Mouse (Mus musculus) small intestine, adult 2 months (tissue): ENCODE data around the gene Itga9. TPM values are rescaled to one million over a fixed set of nuclear protein-coding genes. Genes with fewer than 3 reads are reported as not detected.

Experiments
- H3K27ac ChIP-seq: fragments of 200-500 bp; 2 replicates; pipeline ENCODE4 v1.5.1; 2012; ENCODE audit warnings: low read depth, low read length, control low read depth, inconsistent platforms; ENCODE audit not compliant: insufficient read depth
- H3K27me3 ChIP-seq: fragments of 200-500 bp; 2 replicates; pipeline ENCODE4 v1.6.1; 2012; ENCODE audit warnings: mild to moderate bottlenecking, moderate library complexity, low read length, inconsistent platforms; ENCODE audit not compliant: control insufficient read depth, insufficient read depth
- H3K36me3 ChIP-seq: fragments of 200-500 bp; 2 replicates; pipeline ENCODE4 v1.6.1; 2012; ENCODE audit warnings: mild to moderate bottlenecking, low read length, control low read depth, inconsistent platforms; ENCODE audit not compliant: control insufficient read depth, insufficient read depth
- H3K4me1 ChIP-seq: fragments of 200-500 bp; 2 replicates; pipeline ENCODE4 v1.6.1; 2012; ENCODE audit warnings: low read length, inconsistent platforms, mixed read lengths; ENCODE audit not compliant: control insufficient read depth, insufficient read depth, insufficient read length
- H3K4me3 ChIP-seq: fragments of 200-500 bp; 2 replicates; pipeline ENCODE4 v1.5.1; 2012; ENCODE audit warnings: low read depth, mild to moderate bottlenecking, control low read depth, inconsistent platforms, low read length, moderate library complexity
- CTCF ChIP-seq: fragments of 200-500 bp; IDR thresholded peaks from 2 replicates; pipeline ENCODE4 v1.5.1; 2012; ENCODE audit warnings: low read depth, mild to moderate bottlenecking, control low read depth, inconsistent platforms, low read length, moderate library complexity, mixed read lengths; ENCODE audit not compliant: insufficient replicate concordance, insufficient read length; ENCODE audit errors: extremely low read depth
- POLR2A ChIP-seq: fragments of 200-500 bp; IDR thresholded peaks from 2 replicates; pipeline ENCODE4 v1.6.1; 2012; ENCODE audit warnings: low read depth, mild to moderate bottlenecking, control low read depth, inconsistent platforms, low read length, moderate library complexity
- WGBS: fragments of 180-500 bp; shearing (Covaris S2); methylation state at CpG from one replicate; pipeline ENCODE4 v1.1.7; 2018; 5-methylcytosine and 5-hydroxymethylcytosine counted together
- polyA plus RNA-seq: library from polyadenylated mRNA; depleted of rRNA; stranded (reverse); fragments of >200 nt; gene quantifications from 2 replicates; pipeline ENCODE4 v1.2.3, GENCODE M21; 2012

Itga9 gene
- polyA plus RNA-seq, 1 experiment: 8.0 TPM

GRCm38 (mm10) chr9:118620807-118621206 is 14.3 kb downstream of the Itga9 start:
- Histone ChIP-seq H3K4me3 (no peak overlapping the region), H3K4me1 (no peaks in the 10 kb centered on the region; the same call in 1 of the 2 replicates), H3K36me3 (no peaks in the 10 kb centered on the region), H3K27ac (no peak overlapping the region), H3K27me3 (no peaks in the 10 kb centered on the region)
- WGBS: 55% methylated on average over 4 of the region's 4 CpGs
- TF ChIP-seq POLR2A (no peak), CTCF (no peak)

DNA sequence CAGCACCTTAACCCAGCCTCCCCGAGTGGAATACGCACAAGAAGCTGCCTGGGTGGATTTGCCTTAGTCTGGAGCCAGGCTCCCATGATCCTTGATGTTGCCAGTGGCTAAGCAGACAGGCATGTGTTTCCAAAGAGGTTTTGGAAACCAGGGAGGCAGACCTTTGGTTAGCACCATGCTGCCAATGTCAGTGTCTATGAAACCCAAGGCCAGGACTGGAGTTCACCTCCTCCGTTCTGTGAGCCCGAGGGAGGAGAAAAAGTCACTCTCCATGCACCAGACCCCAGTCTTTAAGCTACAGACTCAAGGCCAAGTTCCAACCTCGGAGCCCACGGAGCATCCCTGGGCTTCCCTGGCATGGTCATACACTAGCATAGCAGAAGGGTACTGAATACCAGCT is 15.2 kb downstream of the Itga9 start:
- Histone ChIP-seq H3K4me3 (no peak overlapping the region), H3K36me3 (no peaks in the 10 kb centered on the region), H3K4me1 (no peaks in the 10 kb centered on the region; the same call in 1 of the 2 replicates), H3K27me3 (no peaks in the 10 kb centered on the region), H3K27ac (no peak overlapping the region)
- WGBS: 82% methylated on average over 6 of the region's 6 CpGs
- TF ChIP-seq CTCF (no peak), POLR2A (no peak)

GRCm38 (mm10) chr9:118622376-118623166 is 16.1 kb downstream of the Itga9 start:
- Histone ChIP-seq H3K27ac (no peak overlapping the region), H3K4me1 (no peaks in the 10 kb centered on the region; the same call in 1 of the 2 replicates), H3K4me3 (no peak overlapping the region), H3K27me3 (no peaks in the 10 kb centered on the region), H3K36me3 (no peaks in the 10 kb centered on the region)
- TF ChIP-seq POLR2A (no peak), CTCF (no peak)
- WGBS: 36% methylated on average over 18 of the region's 18 CpGs

GRCm38 (mm10) chr9:118623483-118623882 is 17.0 kb downstream of the Itga9 start:
- Histone ChIP-seq H3K27ac (no peak overlapping the region), H3K36me3 (no peaks in the 10 kb centered on the region), H3K27me3 (no peaks in the 10 kb centered on the region), H3K4me3 (no peak overlapping the region), H3K4me1 (no peaks in the 10 kb centered on the region; the same call in 1 of the 2 replicates)
- TF ChIP-seq POLR2A (no peak), CTCF (no peak)
- WGBS: 76% methylated on average over 9 of the region's 9 CpGs

- H3K4me3 ChIP-seq: no peak overlapping the region
- 73% methylated on average over 7 of the region's 7 CpGs for WGBS
- no peaks in the 10 kb centered on the region; the same call in 1 of the 2 replicates for H3K4me1 ChIP-seq
- TF ChIP-seq CTCF: no peak
- TF ChIP-seq POLR2A: no peak
- no peak overlapping the region for H3K27ac ChIP-seq
- no peaks in the 10 kb centered on the region for H3K36me3 ChIP-seq
- H3K27me3 ChIP-seq: no peaks in the 10 kb centered on the region
Observed at GRCm38 (mm10) chr9:118624146-118624545, 17.7 kb downstream of the Itga9 start.

DNA sequence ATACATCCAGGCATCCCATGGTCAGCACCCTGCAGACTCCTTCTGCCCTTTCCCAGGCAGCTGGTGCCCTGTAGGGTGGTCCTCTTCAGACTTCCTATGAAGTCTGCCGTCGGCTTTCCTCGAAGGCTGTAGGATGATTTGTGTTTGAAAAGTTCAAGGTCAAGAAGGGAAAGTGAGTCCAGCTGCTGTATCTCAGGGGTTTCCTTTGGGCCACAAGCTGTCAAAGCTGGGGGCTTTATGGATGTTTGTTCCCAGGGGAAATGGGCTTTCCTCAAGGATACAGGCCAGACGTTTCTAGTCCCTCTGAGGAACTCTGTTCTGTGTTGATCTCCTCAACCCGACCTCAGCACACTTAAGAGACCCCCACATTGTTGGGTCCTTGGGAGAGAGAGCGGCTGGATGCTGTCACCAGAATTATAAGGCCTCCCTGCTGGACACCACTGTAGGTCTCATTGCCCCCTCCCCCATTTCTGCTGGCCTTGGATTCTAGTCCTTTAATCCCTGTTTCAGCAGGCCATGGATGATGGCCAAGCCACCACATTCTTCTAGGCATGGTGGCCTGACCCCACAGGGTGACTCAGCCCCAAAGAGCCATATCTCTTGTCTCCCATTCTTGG is 23.4 kb downstream of the Itga9 start:
- Histone ChIP-seq H3K27ac (no peak overlapping the region), H3K36me3 (no peaks in the 10 kb centered on the region), H3K27me3 (no peaks in the 10 kb centered on the region), H3K4me1 (no peaks in the 10 kb centered on the region), H3K4me3 (no peak overlapping the region)
- TF ChIP-seq CTCF (no peak), POLR2A (no peak)
- 56% methylated on average over 6 of the region's 6 CpGs for WGBS
